Mouse (Mus musculus): ENCODE measurements around the gene Tlk1.

DNA sequence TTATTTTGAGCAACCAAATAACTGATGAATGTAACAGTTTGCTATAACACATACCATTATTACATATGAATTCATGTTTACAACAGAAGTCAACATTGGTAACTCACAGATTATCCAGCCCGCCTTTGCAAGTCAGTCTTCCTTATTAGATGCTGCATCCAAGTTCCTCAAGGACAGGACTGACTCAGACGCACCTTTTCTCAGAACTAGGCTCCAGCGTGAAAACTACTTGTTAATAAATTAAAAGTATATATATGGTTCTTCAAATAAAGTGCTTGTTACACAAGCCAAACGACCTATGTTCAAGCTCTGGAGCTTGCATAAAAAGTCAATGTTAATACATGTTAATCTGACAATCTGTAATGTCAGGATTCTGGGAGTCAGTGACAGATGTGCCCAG is 11.9 kb downstream of the Tlk1 start:
- TF ChIP-seq CEBPB (IDR thresholded peaks at IDR 0.05; ENCODE audit: insufficient read depth, poor library complexity, severe bottlenecking) (no peak), POLR2A (IDR thresholded peaks at IDR 0.05; ENCODE audit: insufficient read length, low read depth) (no peak), MAX (IDR thresholded peaks at IDR 0.05; ENCODE audit: low read depth) (no peak), MYOD1 (IDR thresholded peaks at IDR 0.05; ENCODE audit: control insufficient read depth in 1 of 3, insufficient read length in 2 of 3, low read depth in 2 of 3) (no peak), POLR2AphosphoS2 (IDR thresholded peaks at IDR 0.05; ENCODE audit: insufficient read length, low read depth) (no peak), USF1 (IDR thresholded peaks at IDR 0.05; ENCODE audit: low read depth) (no peak), TCF12 (IDR thresholded peaks at IDR 0.05; ENCODE audit: insufficient read depth, poor library complexity, severe bottlenecking) (no peak), SRF (IDR thresholded peaks at IDR 0.05; ENCODE audit: control insufficient read depth, insufficient read length, low read depth) (no peak)

Data from myocyte (in vitro differentiated cells).